Mouse (Mus musculus) intestine, embryonic 16.5 days (tissue): ENCODE data around the gene Mogat2. TPM values are rescaled to one million over a fixed set of nuclear protein-coding genes. Genes with fewer than 3 reads are reported as not detected.

Experiments
- ATAC-seq: fragments of 200-750 bp; cut with Nextera tagmentation; 2 replicates; pipeline ENCODE4 v1.8.0; 2017; ENCODE audit warnings: moderate TSS enrichment, moderate library complexity
- H3K27ac ChIP-seq: fragments of 300-500 bp; sonication (generic); 2 replicates; pipeline ENCODE4 v1.5.1; 2014; ENCODE audit warnings: mild to moderate bottlenecking, low read length
- H3K27me3 ChIP-seq: fragments of 300-500 bp; sonication (generic); replicated peaks from 2 replicates; pipeline ENCODE4 v1.6.1; 2014; ENCODE audit warnings: low read length, control low read depth, mixed read lengths; ENCODE audit not compliant: control insufficient read depth, insufficient read depth
- H3K36me3 ChIP-seq: fragments of 300-500 bp; sonication (generic); 2 replicates; pipeline ENCODE4 v1.6.1; 2014; ENCODE audit warnings: low read length, control low read depth; ENCODE audit not compliant: control insufficient read depth, insufficient read depth
- H3K4me1 ChIP-seq: fragments of 300-500 bp; sonication (generic); 2 replicates; pipeline ENCODE4 v1.6.1; 2014; ENCODE audit warnings: low read length, control low read depth, mixed read lengths; ENCODE audit not compliant: control insufficient read depth, insufficient read depth
- H3K4me2 ChIP-seq: fragments of 300-500 bp; sonication (generic); 2 replicates; pipeline ENCODE4 v1.6.1; 2014; ENCODE audit warnings: low read depth, low read length, control low read depth
- H3K4me3 ChIP-seq: fragments of 300-500 bp; sonication (generic); 2 replicates; pipeline ENCODE4 v1.5.1; 2014; ENCODE audit warnings: mild to moderate bottlenecking, low read length
- H3K9ac ChIP-seq: fragments of 300-500 bp; sonication (generic); 2 replicates; pipeline ENCODE4 v1.6.1; 2014; ENCODE audit warnings: low read depth, low read length
- H3K9me3 ChIP-seq: fragments of 300-500 bp; sonication (generic); 2 replicates; pipeline ENCODE4 v1.6.1; 2016; ENCODE audit warnings: low read length, control low read depth; ENCODE audit not compliant: control insufficient read depth
- WGBS: fragments of 180-500 bp; shearing (Covaris S2); extraction: QIAGEN DNeasy Blood & Tissue Kit; methylation state at CpG from one replicate; pipeline ENCODE4 v1.1.7; 2014; 5-methylcytosine and 5-hydroxymethylcytosine counted together
- polyA plus RNA-seq: library from polyadenylated mRNA; unstranded; fragments of >200 nt; fragmentation: Nextera tagmentation; extraction: Ambion mirVana; gene quantifications from 2 replicates; pipeline ENCODE4 v1.2.1, GENCODE M21; 2015

The Mogat2 gene
- polyA plus RNA-seq, 1 experiment from 2014 or later, result 234 TPM

- H3K27me3 ChIP-seq, result no peaks in the 10 kb centered on the region
- WGBS, result 45% methylated on average over 5 of the region's 5 CpGs
- no peaks in the 10 kb centered on the region for H3K36me3 ChIP-seq
- H3K9me3 ChIP-seq, result no peaks in the 10 kb centered on the region
- no peak overlapping the region for H3K27ac ChIP-seq
- no peak overlapping the region for H3K4me2 ChIP-seq
- no peak overlapping the region for H3K9ac ChIP-seq
- no peak for ATAC-seq
- peaks cover 4% of the 10 kb centered on the region; the same call in 1 of the 2 replicates for H3K4me1 ChIP-seq
- no peak overlapping the region for H3K4me3 ChIP-seq
Observed at GRCm38 (mm10) chr7:99248157-99248742, 9.8 kb upstream of the Mogat2 start.

GRCm38 (mm10) chr7:99242097-99242496 lies 3.7 kb upstream of the Mogat2 start:
- Histone ChIP-seq H3K9me3 (no peaks in the 10 kb centered on the region), H3K9ac (no peak overlapping the region), H3K27ac (no peak overlapping the region), H3K27me3 (no peaks in the 10 kb centered on the region), H3K36me3 (no peaks in the 10 kb centered on the region), H3K4me3 (no peak overlapping the region), H3K4me1 (peaks cover 6% of the 10 kb centered on the region; the same call in 1 of the 2 replicates), H3K4me2 (no peak overlapping the region)
- 93% methylated on average over 11 of the region's 11 CpGs for WGBS
- ATAC-seq, result no peak

GRCm38 (mm10) chr7:99236888-99237660 lies 1.3 kb downstream of the Mogat2 start:
- H3K36me3 ChIP-seq, result no peaks in the 10 kb centered on the region
- peak overlapping the region; percentile 56 for H3K4me2 ChIP-seq
- peak overlapping the region; percentile 76 for H3K27ac ChIP-seq
- WGBS, result 44% methylated on average over 8 of the region's 8 CpGs
- no peaks in the 10 kb centered on the region for H3K27me3 ChIP-seq
- peak overlapping the region; percentile 73 for H3K9ac ChIP-seq
- peaks cover 11% of the 10 kb centered on the region; the same call in 1 of the 2 replicates for H3K4me1 ChIP-seq
- H3K9me3 ChIP-seq, result no peaks in the 10 kb centered on the region
- no peak for ATAC-seq
- H3K4me3 ChIP-seq, result peak overlapping the region; percentile 55

GRCm38 (mm10) chr7:99235657-99236056 lies 2.8 kb downstream of the Mogat2 start:
- Histone ChIP-seq H3K9me3 (no peaks in the 10 kb centered on the region), H3K4me1 (peaks cover 11% of the 10 kb centered on the region; the same call in 1 of the 2 replicates), H3K4me3 (no peak overlapping the region), H3K4me2 (no peak overlapping the region), H3K36me3 (no peaks in the 10 kb centered on the region), H3K9ac (no peak overlapping the region), H3K27me3 (no peaks in the 10 kb centered on the region), H3K27ac (no peak overlapping the region)
- 77% methylated on average over 2 of the region's 2 CpGs for WGBS
- ATAC-seq, result no peak

- peaks cover 11% of the 10 kb centered on the region; the same call in 1 of the 2 replicates for H3K4me1 ChIP-seq
- no peak overlapping the region for H3K4me2 ChIP-seq
- H3K27ac ChIP-seq, result no peak overlapping the region
- no peak for ATAC-seq
- no peak overlapping the region for H3K4me3 ChIP-seq
- H3K9me3 ChIP-seq, result no peaks in the 10 kb centered on the region
- H3K36me3 ChIP-seq, result no peaks in the 10 kb centered on the region
- WGBS, result 48% methylated on average over 2 of the region's 2 CpGs
- no peak overlapping the region for H3K9ac ChIP-seq
- H3K27me3 ChIP-seq, result no peaks in the 10 kb centered on the region
Observed at GRCm38 (mm10) chr7:99234916-99235315, 3.5 kb downstream of the Mogat2 start.

GRCm38 (mm10) chr7:99232571-99232970 lies 5.8 kb downstream of the Mogat2 start:
- H3K27me3 ChIP-seq, result no peaks in the 10 kb centered on the region
- WGBS, result 70% methylated on average over 6 of the region's 6 CpGs
- no peak overlapping the region for H3K4me2 ChIP-seq
- no peak overlapping the region for H3K4me3 ChIP-seq
- no peaks in the 10 kb centered on the region for H3K9me3 ChIP-seq
- H3K4me1 ChIP-seq, result peaks cover 16% of the 10 kb centered on the region; the same call in 1 of the 2 replicates
- no peaks in the 10 kb centered on the region for H3K36me3 ChIP-seq
- no peak overlapping the region for H3K27ac ChIP-seq
- ATAC-seq, result no peak
- H3K9ac ChIP-seq, result no peak overlapping the region

GRCm38 (mm10) chr7:99230061-99230747 lies 8.2 kb downstream of the Mogat2 start:
- Histone ChIP-seq H3K9ac (0 out of 2 replicates have a peak overlapping the region, but pooled peaks have one; percentile 56), H3K9me3 (no peaks in the 10 kb centered on the region), H3K4me2 (no peak overlapping the region), H3K4me3 (no peak overlapping the region), H3K4me1 (peaks cover 15% of the 10 kb centered on the region; the same call in 1 of the 2 replicates), H3K27ac (peak overlapping the region; percentile 80), H3K36me3 (no peaks in the 10 kb centered on the region), H3K27me3 (no peaks in the 10 kb centered on the region)
- ATAC-seq, result peak; percentile 87
- 61% methylated on average over 7 of the region's 7 CpGs for WGBS

- no peaks in the 10 kb centered on the region; the same call in 1 of the 2 replicates for H3K36me3 ChIP-seq
- H3K9me3 ChIP-seq, result no peaks in the 10 kb centered on the region
- 16% methylated on average over 2 of the region's 2 CpGs for WGBS
- H3K4me1 ChIP-seq, result peaks cover 20% of the 10 kb centered on the region; the same call in 1 of the 2 replicates
- 0 out of 2 replicates have a peak, but pooled peaks have one; percentile 32 for ATAC-seq
- 0 out of 2 replicates have a peak overlapping the region, but pooled peaks have one; percentile 12 for H3K4me2 ChIP-seq
- no peak overlapping the region for H3K4me3 ChIP-seq
- no peaks in the 10 kb centered on the region for H3K27me3 ChIP-seq
- H3K9ac ChIP-seq, result peak overlapping the region; percentile 56; the same call in 1 of the 2 replicates
- H3K27ac ChIP-seq, result peak overlapping the region; percentile 80
Observed at GRCm38 (mm10) chr7:99229411-99229810, 9.0 kb downstream of the Mogat2 start.

- Histone ChIP-seq H3K4me3 (no peak overlapping the region), H3K27me3 (no peaks in the 10 kb centered on the region), H3K36me3 (no peaks in the 10 kb centered on the region; the same call in 1 of the 2 replicates), H3K9ac (no peak overlapping the region), H3K9me3 (no peaks in the 10 kb centered on the region), H3K27ac (no peak overlapping the region), H3K4me1 (peaks cover 23% of the 10 kb centered on the region; the same call in 1 of the 2 replicates), H3K4me2 (no peak overlapping the region)
- no peak for ATAC-seq
- 80% methylated on average over 8 of the region's 8 CpGs for WGBS
Observed at GRCm38 (mm10) chr7:99228825-99229224, 9.6 kb downstream of the Mogat2 start.
